Mouse (Mus musculus): ENCODE data around the gene Sec61a1. TPM values are rescaled to one million over a fixed set of nuclear protein-coding genes. Genes with fewer than 3 reads are reported as not detected.

The Sec61a1 gene
- polyA plus RNA-seq, 1 experiment from 2014 or later: 283 TPM

GRCm38 (mm10) chr6:88544644-88545396 lies 26.1 kb upstream of the Sec61a1 start:
- H3K27me3 ChIP-seq: peaks cover 60% of the 10 kb centered on the region
- WGBS: 56% methylated on average over 11 of the region's 11 CpGs
- no peak for ATAC-seq (ENCODE audit: low FRiP score, low read depth)
- no peaks in the 10 kb centered on the region for H3K4me1 ChIP-seq
- H3K4me3 ChIP-seq: no peak overlapping the region
- H3K4me2 ChIP-seq (replicated peaks): no peak overlapping the region
- no peaks in the 10 kb centered on the region for H3K36me3 ChIP-seq
- no peaks in the 10 kb centered on the region for H3K9me3 ChIP-seq
- H3K27ac ChIP-seq: no peak overlapping the region
- H3K9ac ChIP-seq: no peak overlapping the region

- H3K27ac ChIP-seq: no peak overlapping the region
- no peak overlapping the region for H3K4me3 ChIP-seq
- WGBS: 77% methylated on average over 3 of the region's 3 CpGs
- no peak for ATAC-seq (ENCODE audit: low FRiP score, low read depth)
- no peaks in the 10 kb centered on the region for H3K4me1 ChIP-seq
- H3K9ac ChIP-seq: no peak overlapping the region
- H3K27me3 ChIP-seq: peaks cover 60% of the 10 kb centered on the region
- H3K4me2 ChIP-seq (replicated peaks): no peak overlapping the region
- H3K9me3 ChIP-seq: no peaks in the 10 kb centered on the region
- H3K36me3 ChIP-seq: no peaks in the 10 kb centered on the region
Measured at GRCm38 (mm10) chr6:88544241-88544640, 25.5 kb upstream of the Sec61a1 start.

- WGBS: 73% methylated on average over 2 of the region's 2 CpGs
- no peak overlapping the region for H3K4me3 ChIP-seq
- no peaks in the 10 kb centered on the region for H3K9me3 ChIP-seq
- ATAC-seq (ENCODE audit: low FRiP score, low read depth): no peak
- H3K9ac ChIP-seq: no peak overlapping the region
- no peak overlapping the region for H3K4me2 ChIP-seq (replicated peaks)
- no peaks in the 10 kb centered on the region for H3K36me3 ChIP-seq
- peaks cover 27% of the 10 kb centered on the region for H3K27me3 ChIP-seq
- H3K4me1 ChIP-seq: no peaks in the 10 kb centered on the region
- no peak overlapping the region for H3K27ac ChIP-seq
Measured at GRCm38 (mm10) chr6:88540093-88540755, 21.5 kb upstream of the Sec61a1 start.

- Histone ChIP-seq H3K27ac (no peak overlapping the region), H3K9ac (no peak overlapping the region)
- ATAC-seq (ENCODE audit: low FRiP score, low read depth): no peak
Measured at GRCm38 (mm10) chr6:88530306-88530705, 11.6 kb upstream of the Sec61a1 start.

GRCm38 (mm10) chr6:88524056-88524455 lies 5.4 kb upstream of the Sec61a1 start:
- Histone ChIP-seq H3K36me3 (no peaks in the 10 kb centered on the region), H3K27me3 (no peaks in the 10 kb centered on the region), H3K4me1 (peaks cover 8% of the 10 kb centered on the region), H3K4me3 (no peak overlapping the region), H3K9ac (no peak overlapping the region), H3K9me3 (no peaks in the 10 kb centered on the region), H3K4me2 (replicated peaks) (no peak overlapping the region), H3K27ac (no peak overlapping the region)
- ATAC-seq (ENCODE audit: low FRiP score, low read depth): no peak
- WGBS: 85% methylated on average over 4 of the region's 4 CpGs

More at GRCm38 (mm10) chr6:88530306-88530705, 11.6 kb upstream of the Sec61a1 start:
- H3K4me3 ChIP-seq: no peak overlapping the region
- H3K27me3 ChIP-seq: 0 out of 2 replicates have a peak, but pooled peaks cover 2% of the 10 kb centered on the region
- no peaks in the 10 kb centered on the region for H3K4me1 ChIP-seq
- no peaks in the 10 kb centered on the region for H3K9me3 ChIP-seq
- no peak overlapping the region for H3K4me2 ChIP-seq (replicated peaks)
- H3K36me3 ChIP-seq: no peaks in the 10 kb centered on the region

GRCm38 (mm10) chr6:88523451-88523850 lies 4.7 kb upstream of the Sec61a1 start:
- Histone ChIP-seq H3K4me2 (replicated peaks) (no peak overlapping the region), H3K27ac (no peak overlapping the region), H3K36me3 (no peaks in the 10 kb centered on the region), H3K9me3 (no peaks in the 10 kb centered on the region), H3K4me1 (peaks cover 8% of the 10 kb centered on the region), H3K4me3 (no peak overlapping the region), H3K9ac (no peak overlapping the region), H3K27me3 (no peaks in the 10 kb centered on the region)
- no peak for ATAC-seq (ENCODE audit: low FRiP score, low read depth)
- 89% methylated on average over 3 of the region's 3 CpGs for WGBS

- no peak overlapping the region for H3K4me2 ChIP-seq (replicated peaks)
- no peaks in the 10 kb centered on the region for H3K36me3 ChIP-seq
- H3K27me3 ChIP-seq: no peaks in the 10 kb centered on the region
- ATAC-seq (ENCODE audit: low FRiP score, low read depth): no peak
- H3K9me3 ChIP-seq: no peaks in the 10 kb centered on the region
- H3K9ac ChIP-seq: no peak overlapping the region
- H3K4me1 ChIP-seq: peaks cover 8% of the 10 kb centered on the region
- no peak overlapping the region for H3K4me3 ChIP-seq
- WGBS: 74% methylated on average over 3 of the region's 3 CpGs
- no peak overlapping the region for H3K27ac ChIP-seq
Measured at GRCm38 (mm10) chr6:88523043-88523442, 4.3 kb upstream of the Sec61a1 start.

- Histone ChIP-seq H3K36me3 (no peaks in the 10 kb centered on the region), H3K4me3 (no peak overlapping the region), H3K27ac (no peak overlapping the region), H3K9me3 (no peaks in the 10 kb centered on the region), H3K4me2 (replicated peaks) (no peak overlapping the region), H3K9ac (no peak overlapping the region), H3K4me1 (peaks cover 11% of the 10 kb centered on the region), H3K27me3 (no peaks in the 10 kb centered on the region)
- WGBS: 74% methylated on average over 3 of the region's 3 CpGs
- no peak for ATAC-seq (ENCODE audit: low FRiP score, low read depth)
Measured at GRCm38 (mm10) chr6:88522606-88523005, 3.9 kb upstream of the Sec61a1 start.

GRCm38 (mm10) chr6:88521821-88522220 lies 3.1 kb upstream of the Sec61a1 start:
- Histone ChIP-seq H3K4me3 (no peak overlapping the region), H3K27ac (no peak overlapping the region), H3K9me3 (no peaks in the 10 kb centered on the region), H3K4me2 (replicated peaks) (no peak overlapping the region), H3K9ac (no peak overlapping the region), H3K27me3 (no peaks in the 10 kb centered on the region), H3K4me1 (peaks cover 19% of the 10 kb centered on the region), H3K36me3 (peaks cover 3% of the 10 kb centered on the region)
- ATAC-seq (ENCODE audit: low FRiP score, low read depth): no peak
- WGBS: 83% methylated on average over 7 of the region's 7 CpGs

GRCm38 (mm10) chr6:88517701-88518403 lies 853 bp downstream of the Sec61a1 start:
- H3K4me2 ChIP-seq (replicated peaks): peak overlapping the region; percentile 93
- H3K27me3 ChIP-seq: no peaks in the 10 kb centered on the region
- H3K36me3 ChIP-seq: peaks cover 39% of the 10 kb centered on the region
- peak overlapping the region; percentile 96 for H3K9ac ChIP-seq
- 12% methylated on average over 18 of the region's 18 CpGs for WGBS
- H3K4me1 ChIP-seq: peaks cover 23% of the 10 kb centered on the region
- no peak for ATAC-seq (ENCODE audit: low FRiP score, low read depth)
- H3K4me3 ChIP-seq: peak overlapping the region; percentile 95
- no peaks in the 10 kb centered on the region for H3K9me3 ChIP-seq
- H3K27ac ChIP-seq: peak overlapping the region; percentile 90

GRCm38 (mm10) chr6:88516667-88517066 lies 2.0 kb downstream of the Sec61a1 start:
- no peaks in the 10 kb centered on the region for H3K9me3 ChIP-seq
- H3K36me3 ChIP-seq: peaks cover 51% of the 10 kb centered on the region
- no peak overlapping the region for H3K4me3 ChIP-seq
- H3K9ac ChIP-seq: peak overlapping the region; percentile 96
- no peak for ATAC-seq (ENCODE audit: low FRiP score, low read depth)
- H3K27ac ChIP-seq: no peak overlapping the region
- peak overlapping the region; percentile 93 for H3K4me2 ChIP-seq (replicated peaks)
- WGBS: 70% methylated on average over 5 of the region's 5 CpGs
- H3K27me3 ChIP-seq: no peaks in the 10 kb centered on the region
- H3K4me1 ChIP-seq: peaks cover 23% of the 10 kb centered on the region

GRCm38 (mm10) chr6:88515971-88516370 lies 2.7 kb downstream of the Sec61a1 start:
- H3K36me3 ChIP-seq: peaks cover 58% of the 10 kb centered on the region

More at GRCm38 (mm10) chr6:88515971-88516370, 2.7 kb downstream of the Sec61a1 start:
- Histone ChIP-seq H3K9ac (peak overlapping the region; percentile 48; the same call in 1 of the 2 replicates), H3K9me3 (no peaks in the 10 kb centered on the region), H3K27ac (no peak overlapping the region), H3K4me2 (replicated peaks) (no peak overlapping the region), H3K4me1 (peaks cover 23% of the 10 kb centered on the region), H3K4me3 (no peak overlapping the region), H3K27me3 (no peaks in the 10 kb centered on the region)
- WGBS: 88% methylated on average over 8 of the region's 8 CpGs
- no peak for ATAC-seq (ENCODE audit: low FRiP score, low read depth)

All from limb, embryonic 13.5 days (tissue).